Mouse (Mus musculus): ENCODE measurements at regions not wholly inside any gene's neighbourhood (a gene's known extent, or its start where the extent isn't known, plus 50 kb on each side); places are given as distances from the start of the nearest gene placed in this dataset.

DNA sequence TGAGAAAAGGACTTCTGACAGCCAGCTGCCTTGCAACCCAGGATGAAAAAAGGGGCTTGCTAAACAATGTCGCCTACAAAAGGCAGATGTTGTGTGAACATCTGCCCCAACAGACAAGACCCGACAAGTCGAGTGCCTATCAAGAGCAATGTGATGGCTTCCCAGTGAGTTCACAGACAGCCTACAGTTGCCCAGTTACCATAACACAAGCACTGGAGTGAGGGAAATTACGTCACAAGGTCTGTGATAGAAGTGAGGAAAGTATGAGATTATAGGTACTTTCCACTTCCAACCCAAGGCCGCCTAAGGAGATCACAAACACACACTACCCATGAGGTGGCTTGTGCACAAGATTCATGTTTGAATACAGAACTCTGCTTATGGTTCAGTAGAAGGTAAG lies 78.4 kb upstream of the 1700016C15Rik start:
- no peaks in the 10 kb centered on the region for H3K9me3 ChIP-seq
- no peaks in the 10 kb centered on the region for H3K36me3 ChIP-seq
- ATAC-seq (ENCODE audit: low FRiP score, low read depth): no peak
- 82% methylated on average over 5 of the region's 5 CpGs for WGBS
- H3K4me2 ChIP-seq (replicated peaks): no peak overlapping the region
- H3K9ac ChIP-seq: no peak overlapping the region
- H3K4me1 ChIP-seq: peaks cover 2% of the 10 kb centered on the region; the same call in 1 of the 2 replicates
- no peaks in the 10 kb centered on the region for H3K27me3 ChIP-seq (replicated peaks)
- no peak overlapping the region for H3K4me3 ChIP-seq
- H3K27ac ChIP-seq: no peak overlapping the region

DNA sequence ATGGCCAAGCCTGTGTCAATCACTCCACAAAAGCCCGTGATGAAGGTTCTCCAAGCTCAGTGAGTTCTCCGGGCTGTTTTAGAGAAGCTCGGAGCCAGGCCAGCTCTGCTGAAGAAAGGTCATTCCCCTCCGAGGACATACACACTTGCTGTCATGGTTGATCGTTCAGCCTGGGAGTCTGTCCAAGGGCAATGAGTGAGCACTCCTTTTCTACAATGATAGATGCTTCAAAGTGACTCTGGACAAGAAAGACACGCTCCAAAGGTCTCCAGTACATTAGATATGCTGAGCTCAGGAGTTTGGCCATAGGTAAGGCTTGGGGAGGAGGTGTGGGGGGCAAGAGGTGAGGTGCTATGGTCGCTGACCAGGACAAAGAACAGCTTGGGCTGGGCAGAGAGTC lies 66.5 kb upstream of the 1700016C15Rik start:
- H3K4me1 ChIP-seq: no peaks in the 10 kb centered on the region
- no peaks in the 10 kb centered on the region for H3K9me3 ChIP-seq
- no peaks in the 10 kb centered on the region for H3K36me3 ChIP-seq
- H3K27me3 ChIP-seq (replicated peaks): no peaks in the 10 kb centered on the region
- H3K9ac ChIP-seq: no peak overlapping the region
- no peak for ATAC-seq (ENCODE audit: low FRiP score, low read depth)
- 82% methylated on average over 7 of the region's 7 CpGs for WGBS
- H3K4me3 ChIP-seq: no peak overlapping the region
- no peak overlapping the region for H3K27ac ChIP-seq
- no peak overlapping the region for H3K4me2 ChIP-seq (replicated peaks)

- H3K4me2 ChIP-seq (replicated peaks): no peak overlapping the region
- no peak overlapping the region for H3K27ac ChIP-seq
- no peaks in the 10 kb centered on the region for H3K36me3 ChIP-seq
- no peak for ATAC-seq (ENCODE audit: low FRiP score, low read depth)
- WGBS: 89% methylated on average over 8 of the region's 8 CpGs
- no peak overlapping the region for H3K9ac ChIP-seq
- no peaks in the 10 kb centered on the region for H3K9me3 ChIP-seq
- H3K4me3 ChIP-seq: no peak overlapping the region
- H3K27me3 ChIP-seq (replicated peaks): no peaks in the 10 kb centered on the region
- H3K4me1 ChIP-seq: no peaks in the 10 kb centered on the region
These were observed 62.4 kb upstream of the 1700016C15Rik start for GRCm38 (mm10) chr1:177667041-177667791.

DNA sequence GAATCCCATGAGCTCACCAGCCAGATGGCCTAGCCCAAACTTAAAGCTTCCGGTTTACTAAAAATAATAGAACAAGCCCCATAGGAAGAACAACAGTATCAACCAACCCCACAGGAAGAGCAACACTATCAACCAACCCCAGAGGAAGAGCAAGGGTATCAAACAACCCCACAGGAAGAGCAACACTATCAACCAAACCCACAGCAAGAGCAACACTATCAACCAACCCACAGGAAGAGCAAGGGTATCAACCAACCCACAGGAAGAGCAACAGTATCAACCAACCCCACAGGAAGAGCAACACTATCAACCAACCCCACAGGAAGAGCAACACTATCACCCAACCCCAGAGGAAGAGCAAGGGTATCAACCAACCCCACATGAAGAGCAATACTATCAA lies 59.0 kb upstream of the 1700016C15Rik start:
- H3K27me3 ChIP-seq (replicated peaks): no peaks in the 10 kb centered on the region
- no peak overlapping the region for H3K4me2 ChIP-seq (replicated peaks)
- H3K4me3 ChIP-seq: no peak overlapping the region
- ATAC-seq (ENCODE audit: low FRiP score, low read depth): no peak
- H3K9ac ChIP-seq: no peak overlapping the region
- H3K4me1 ChIP-seq: no peaks in the 10 kb centered on the region
- 94% methylated on average over 1 of the region's 1 CpGs for WGBS
- no peaks in the 10 kb centered on the region for H3K36me3 ChIP-seq
- H3K27ac ChIP-seq: no peak overlapping the region
- H3K9me3 ChIP-seq: no peaks in the 10 kb centered on the region

DNA sequence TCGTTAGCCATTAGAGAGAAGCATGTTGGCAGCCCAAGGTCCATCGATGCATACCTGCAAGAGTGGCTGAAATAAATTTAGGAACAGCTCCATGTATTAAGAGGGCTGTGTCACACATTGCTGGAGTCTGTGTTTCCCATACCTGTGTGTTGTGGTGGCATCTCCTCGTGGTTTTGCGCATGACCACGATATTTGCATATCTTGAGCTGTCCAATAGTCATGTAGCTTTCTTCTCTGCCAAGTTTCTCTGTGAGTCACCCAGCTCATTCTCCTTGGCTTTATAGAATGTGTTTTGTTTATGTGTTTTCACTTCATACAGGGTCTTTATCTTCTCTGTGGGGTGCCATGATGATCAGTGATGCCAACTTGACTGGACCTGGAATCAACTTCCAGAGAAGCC lies 53.0 kb upstream of the 1700016C15Rik start:
- no peak overlapping the region for H3K4me3 ChIP-seq
- H3K4me1 ChIP-seq: no peaks in the 10 kb centered on the region
- ATAC-seq (ENCODE audit: low FRiP score, low read depth): no peak
- H3K36me3 ChIP-seq: no peaks in the 10 kb centered on the region
- WGBS: 95% methylated on average over 5 of the region's 5 CpGs
- no peaks in the 10 kb centered on the region for H3K9me3 ChIP-seq
- no peak overlapping the region for H3K27ac ChIP-seq
- no peaks in the 10 kb centered on the region for H3K27me3 ChIP-seq (replicated peaks)
- H3K9ac ChIP-seq: no peak overlapping the region
- no peak overlapping the region for H3K4me2 ChIP-seq (replicated peaks)

DNA sequence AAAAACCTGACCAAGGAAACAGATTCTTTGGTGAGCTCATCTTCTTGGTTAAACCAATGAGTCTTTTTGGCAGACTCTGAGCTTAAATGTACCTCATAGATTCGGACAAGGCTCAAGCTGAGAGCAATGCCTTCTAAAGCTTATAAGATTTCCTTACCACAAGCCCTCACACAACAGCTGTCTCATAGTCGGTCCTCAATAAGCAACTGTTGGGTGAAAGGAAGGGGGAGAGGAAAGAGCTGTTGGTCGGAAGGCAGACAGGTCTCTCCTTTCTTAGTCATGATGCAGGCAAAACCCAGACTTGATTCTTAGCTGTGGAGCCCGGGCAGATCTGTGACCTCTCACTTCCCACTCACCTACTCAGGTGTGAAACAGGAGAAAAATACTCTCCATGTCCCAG lies 50.8 kb upstream of the 1700016C15Rik start:
- H3K9ac ChIP-seq: no peak overlapping the region
- 93% methylated on average over 4 of the region's 4 CpGs for WGBS
- no peaks in the 10 kb centered on the region for H3K36me3 ChIP-seq
- no peaks in the 10 kb centered on the region for H3K9me3 ChIP-seq
- no peak overlapping the region for H3K27ac ChIP-seq
- H3K4me1 ChIP-seq: peaks cover under 1% of the 10 kb centered on the region
- H3K4me2 ChIP-seq (replicated peaks): no peak overlapping the region
- no peaks in the 10 kb centered on the region for H3K27me3 ChIP-seq (replicated peaks)
- no peak for ATAC-seq (ENCODE audit: low FRiP score, low read depth)
- no peak overlapping the region for H3K4me3 ChIP-seq
